Mouse (Mus musculus) common myeloid progenitor, adult 5-6 weeks (primary cell): ENCODE measurements around the gene Bmper. TPM values are rescaled to one million over a fixed set of nuclear protein-coding genes. Genes with fewer than 3 reads are reported as not detected.

Experiments used
- ATAC-seq: replicated peaks from 2 replicates; pipeline ENCODE4 v1.8.0; 2016; ENCODE audit warnings: low read depth, mild to moderate bottlenecking, moderate TSS enrichment, inconsistent platforms; ENCODE audit not compliant: poor library complexity, severe bottlenecking
- total RNA-seq: library from RNA; stranded (forward); fragments of 200-1000, 187-1606 nt; gene quantifications from 2 replicates; pipeline ENCODE4 v1.2.3, GENCODE M21; 2017

Gene Bmper
- total RNA-seq: not detected in 2 replicates

GRCm38 (mm10) chr9:23222841-23223548 lies at the start of gene Bmper:
Bmper (plus strand) TSS chr9:23223076.
- ATAC-seq: peak; percentile 46

- no peak for ATAC-seq
Observed at GRCm38 (mm10) chr9:23177476-23177875, 45.4 kb upstream of the Bmper start.

GRCm38 (mm10) chr9:23187181-23187580 lies 35.7 kb upstream of the Bmper start:
- ATAC-seq: no peak

- no peak for ATAC-seq
Observed at GRCm38 (mm10) chr9:23188136-23188535, 34.7 kb upstream of the Bmper start.

- ATAC-seq: no peak
Observed at GRCm38 (mm10) chr9:23190950-23191349, 31.9 kb upstream of the Bmper start.

- no peak for ATAC-seq
Observed at GRCm38 (mm10) chr9:23191431-23191830, 31.4 kb upstream of the Bmper start.

- no peak for ATAC-seq
Observed at GRCm38 (mm10) chr9:23192567-23193331, 30.1 kb upstream of the Bmper start.

GRCm38 (mm10) chr9:23198996-23199395 lies 23.9 kb upstream of the Bmper start:
- no peak for ATAC-seq

GRCm38 (mm10) chr9:23199841-23200240 lies 23.0 kb upstream of the Bmper start:
- ATAC-seq: no peak

GRCm38 (mm10) chr9:23200828-23201227 lies 22.0 kb upstream of the Bmper start:
- no peak for ATAC-seq

GRCm38 (mm10) chr9:23202431-23202830 lies 20.4 kb upstream of the Bmper start:
- ATAC-seq: no peak

GRCm38 (mm10) chr9:23204339-23205288 lies 18.3 kb upstream of the Bmper start:
- no peak for ATAC-seq

GRCm38 (mm10) chr9:23205304-23205703 lies 17.6 kb upstream of the Bmper start:
- no peak for ATAC-seq

GRCm38 (mm10) chr9:23205757-23206156 lies 17.1 kb upstream of the Bmper start:
- peak; percentile 64 for ATAC-seq

GRCm38 (mm10) chr9:23206181-23206580 lies 16.7 kb upstream of the Bmper start:
- no peak for ATAC-seq

- peak; percentile 100 for ATAC-seq
Observed at GRCm38 (mm10) chr9:23212303-23212702, 10.6 kb upstream of the Bmper start.

GRCm38 (mm10) chr9:23219754-23220153 lies 3.1 kb upstream of the Bmper start:
- ATAC-seq: peak; percentile 80

- no peak for ATAC-seq
Observed at GRCm38 (mm10) chr9:23221976-23222375, 900 bp upstream of the Bmper start.

GRCm38 (mm10) chr9:23222492-23222840 lies 410 bp upstream of the Bmper start:
- ATAC-seq: peak; percentile 62; the same call in 1 of the 2 replicates

- no peak for ATAC-seq
Observed at GRCm38 (mm10) chr9:23223549-23224077, 737 bp downstream of the Bmper start.
